Mouse (Mus musculus): ENCODE measurements around the gene 9930104L06Rik. TPM values are rescaled to one million over a fixed set of nuclear protein-coding genes. Genes with fewer than 3 reads are reported as not detected.

The 9930104L06Rik gene
- 16.1 and 17.0 TPM in 2 replicates for polyA plus RNA-seq (2015; fragmentation: Nextera tagmentation; extraction: Ambion mirVana)

DNA sequence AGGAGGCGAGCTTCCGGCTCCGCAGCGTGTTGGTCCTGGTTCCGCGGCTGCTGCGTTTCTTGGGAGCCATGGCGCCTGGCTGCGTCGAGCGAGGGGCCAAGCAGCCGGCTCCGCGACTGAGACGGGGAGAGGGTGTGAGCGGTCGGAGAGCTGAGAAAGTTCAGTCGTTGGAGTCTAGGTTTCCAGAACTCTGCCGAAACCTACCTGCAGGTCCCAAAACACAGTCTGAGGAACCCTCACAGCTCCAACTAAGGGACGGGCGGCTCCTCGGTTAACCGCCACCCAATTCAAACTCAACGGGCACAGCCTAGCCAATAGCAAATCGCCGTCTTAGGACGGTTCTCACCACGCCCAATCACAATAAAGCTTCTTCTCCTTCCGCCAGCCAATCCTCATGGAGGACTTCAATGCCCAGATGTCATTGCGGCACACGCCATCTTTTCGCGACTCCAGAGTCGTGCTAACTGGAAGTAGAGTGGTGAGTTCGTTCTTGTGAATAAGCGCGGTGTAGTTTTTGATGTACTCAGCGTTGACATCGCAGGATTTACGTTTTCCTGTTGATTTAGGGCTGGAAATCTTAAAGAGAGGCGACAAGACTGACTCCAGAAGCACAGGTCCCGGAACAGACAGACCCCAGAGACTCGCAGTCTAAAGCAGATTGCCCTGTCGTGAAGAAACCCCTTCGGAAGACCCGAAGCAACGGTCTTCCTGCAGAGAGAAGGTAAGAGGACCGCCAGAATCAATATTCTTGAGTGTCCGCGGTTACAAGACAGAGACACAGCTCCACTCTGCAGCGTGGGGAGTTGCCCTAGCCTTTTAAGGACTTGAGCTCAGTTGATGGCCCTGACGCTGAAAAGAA, at the start of gene 9930104L06Rik:
9930104L06Rik (plus strand) TSS at position 436 of the 859 bp plus-strand sequence.
- Histone ChIP-seq H3K36me3 (ENCODE audit: control insufficient read depth, insufficient read depth, low read length) (peaks cover 9% of the 10 kb centered on the region; the same call in 1 of the 2 replicates), H3K4me3 (ENCODE audit: low read depth, low read length) (peak within 1 kb of the TSS; percentile 65), H3K9ac (ENCODE audit: low read depth, low read length) (peak within 1 kb of the TSS; percentile 71), H3K27ac (ENCODE audit: low read length) (no peak within 1 kb of the TSS), H3K27me3 (ENCODE audit: control insufficient read depth, insufficient read depth, low read depth, low read length) (no peaks in the 10 kb centered on the region), H3K9me3 (replicated peaks; ENCODE audit: control insufficient read depth, low read length, poor library complexity, severe bottlenecking) (no peaks in the 10 kb centered on the region), H3K4me1 (ENCODE audit: control insufficient read depth, insufficient read depth, low read length) (peaks cover 18% of the 10 kb centered on the region), H3K4me2 (ENCODE audit: low read length) (peak within 1 kb of the TSS; percentile 91)
- ATAC-seq, result peak; percentile 99
- WGBS, result under 1% methylated on average over 52 of the region's 52 CpGs

- H3K27me3 ChIP-seq (ENCODE audit: control insufficient read depth, insufficient read depth, low read depth, low read length), result peaks cover 3% of the 10 kb centered on the region; the same call in 1 of the 2 replicates
- H3K9ac ChIP-seq (ENCODE audit: low read depth, low read length), result no peak overlapping the region
- peaks cover 4% of the 10 kb centered on the region for H3K4me1 ChIP-seq (ENCODE audit: control insufficient read depth, insufficient read depth, low read length)
- H3K9me3 ChIP-seq (replicated peaks; ENCODE audit: control insufficient read depth, low read length, poor library complexity, severe bottlenecking), result no peaks in the 10 kb centered on the region
- no peak overlapping the region for H3K27ac ChIP-seq (ENCODE audit: low read length)
- no peak for ATAC-seq
- H3K4me3 ChIP-seq (ENCODE audit: low read depth, low read length), result no peak overlapping the region
- H3K4me2 ChIP-seq (ENCODE audit: low read length), result no peak overlapping the region
- H3K36me3 ChIP-seq (ENCODE audit: control insufficient read depth, insufficient read depth, low read length), result no peaks in the 10 kb centered on the region
- WGBS, result 66% methylated on average over 7 of the region's 7 CpGs
Observed at GRCm38 (mm10) chr4:124888702-124889101, 48.1 kb upstream of the 9930104L06Rik start.

DNA sequence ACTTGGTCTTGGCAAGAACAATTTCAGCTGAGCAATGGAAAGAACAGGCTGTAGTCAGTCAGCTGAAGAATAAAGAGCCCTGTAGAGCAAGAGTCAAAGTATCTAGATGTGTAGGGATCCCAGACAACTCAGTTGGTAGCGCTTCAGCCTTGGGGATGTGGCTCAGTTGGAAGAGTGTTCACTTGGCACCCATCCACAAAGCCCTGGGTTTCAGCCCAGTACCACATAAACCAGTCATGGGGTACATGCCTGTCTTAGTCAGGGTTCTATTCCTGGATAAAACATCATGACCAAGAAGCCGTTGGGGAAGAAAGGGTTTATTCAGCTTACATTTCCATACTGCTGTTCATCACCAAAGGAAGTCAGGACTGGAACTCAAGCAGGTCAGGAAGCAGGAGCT, 46.9 kb upstream of the 9930104L06Rik start:
- Histone ChIP-seq H3K4me3 (ENCODE audit: low read depth, low read length) (no peak overlapping the region), H3K4me1 (ENCODE audit: control insufficient read depth, insufficient read depth, low read length) (peaks cover 11% of the 10 kb centered on the region), H3K9me3 (replicated peaks; ENCODE audit: control insufficient read depth, low read length, poor library complexity, severe bottlenecking) (no peaks in the 10 kb centered on the region), H3K9ac (ENCODE audit: low read depth, low read length) (no peak overlapping the region), H3K27me3 (ENCODE audit: control insufficient read depth, insufficient read depth, low read depth, low read length) (peaks cover 3% of the 10 kb centered on the region; the same call in 1 of the 2 replicates), H3K27ac (ENCODE audit: low read length) (no peak overlapping the region), H3K4me2 (ENCODE audit: low read length) (no peak overlapping the region), H3K36me3 (ENCODE audit: control insufficient read depth, insufficient read depth, low read length) (no peaks in the 10 kb centered on the region)
- WGBS, result 77% methylated on average over 2 of the region's 2 CpGs
- no peak for ATAC-seq

- 79% methylated on average over 5 of the region's 5 CpGs for WGBS
Observed at GRCm38 (mm10) chr4:124890831-124891230, 46.0 kb upstream of the 9930104L06Rik start.

DNA sequence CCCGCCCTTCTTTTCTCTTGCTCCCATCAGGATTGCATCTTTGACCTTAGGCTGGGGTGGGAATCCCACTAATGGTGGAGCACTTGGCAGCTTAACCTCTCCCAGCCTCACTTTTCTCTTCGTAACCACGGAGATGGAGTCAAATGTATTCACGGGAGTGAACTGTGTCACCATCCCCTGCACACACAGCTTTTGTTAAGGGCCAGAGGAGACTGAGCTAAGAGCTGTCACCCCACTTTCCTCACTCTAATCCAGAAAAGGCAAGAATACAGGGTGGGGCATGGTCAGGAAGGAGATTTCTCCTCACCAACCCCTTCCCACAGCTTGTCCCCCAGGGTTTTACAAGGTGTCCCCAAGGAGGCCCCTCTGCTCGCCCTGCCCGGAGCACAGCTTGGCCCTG, 43.1 kb upstream of the 9930104L06Rik start:
- 25% methylated on average over 6 of the region's 6 CpGs for WGBS
- Histone ChIP-seq H3K36me3 (ENCODE audit: control insufficient read depth, insufficient read depth, low read length) (no peaks in the 10 kb centered on the region), H3K27ac (ENCODE audit: low read length) (no peak overlapping the region), H3K9me3 (replicated peaks; ENCODE audit: control insufficient read depth, low read length, poor library complexity, severe bottlenecking) (no peaks in the 10 kb centered on the region), H3K27me3 (ENCODE audit: control insufficient read depth, insufficient read depth, low read depth, low read length) (peaks cover 5% of the 10 kb centered on the region; the same call in 1 of the 2 replicates), H3K9ac (ENCODE audit: low read depth, low read length) (peak overlapping the region; percentile 79), H3K4me1 (ENCODE audit: control insufficient read depth, insufficient read depth, low read length) (peaks cover 15% of the 10 kb centered on the region), H3K4me2 (ENCODE audit: low read length) (peak overlapping the region; percentile 76), H3K4me3 (ENCODE audit: low read depth, low read length) (peak overlapping the region; percentile 56)
- ATAC-seq, result no peak; the same call in 1 of the 2 replicates

More at GRCm38 (mm10) chr4:124890831-124891230, 46.0 kb upstream of the 9930104L06Rik start:
- Histone ChIP-seq H3K9me3 (replicated peaks; ENCODE audit: control insufficient read depth, low read length, poor library complexity, severe bottlenecking) (no peaks in the 10 kb centered on the region), H3K36me3 (ENCODE audit: control insufficient read depth, insufficient read depth, low read length) (no peaks in the 10 kb centered on the region), H3K4me3 (ENCODE audit: low read depth, low read length) (no peak overlapping the region), H3K27me3 (ENCODE audit: control insufficient read depth, insufficient read depth, low read depth, low read length) (peaks cover 5% of the 10 kb centered on the region; the same call in 1 of the 2 replicates), H3K4me2 (ENCODE audit: low read length) (no peak overlapping the region), H3K27ac (ENCODE audit: low read length) (no peak overlapping the region), H3K9ac (ENCODE audit: low read depth, low read length) (no peak overlapping the region), H3K4me1 (ENCODE audit: control insufficient read depth, insufficient read depth, low read length) (peaks cover 15% of the 10 kb centered on the region)
- no peak for ATAC-seq

- peak; percentile 74 for ATAC-seq
- Histone ChIP-seq H3K4me1 (ENCODE audit: control insufficient read depth, insufficient read depth, low read length) (peaks cover 21% of the 10 kb centered on the region), H3K4me3 (ENCODE audit: low read depth, low read length) (peak overlapping the region; percentile 56), H3K9ac (ENCODE audit: low read depth, low read length) (peak overlapping the region; percentile 79), H3K36me3 (ENCODE audit: control insufficient read depth, insufficient read depth, low read length) (no peaks in the 10 kb centered on the region), H3K9me3 (replicated peaks; ENCODE audit: control insufficient read depth, low read length, poor library complexity, severe bottlenecking) (no peaks in the 10 kb centered on the region), H3K4me2 (ENCODE audit: low read length) (peak overlapping the region; percentile 76), H3K27ac (ENCODE audit: low read length) (peak overlapping the region; percentile 51; the same call in 1 of the 2 replicates), H3K27me3 (ENCODE audit: control insufficient read depth, insufficient read depth, low read depth, low read length) (peaks cover 5% of the 10 kb centered on the region; the same call in 1 of the 2 replicates)
- 1% methylated on average over 82 of the region's 83 CpGs for WGBS
Observed at GRCm38 (mm10) chr4:124894508-124895428, 42.1 kb upstream of the 9930104L06Rik start.

- ATAC-seq, result no peak
- no peak overlapping the region for H3K9ac ChIP-seq (ENCODE audit: low read depth, low read length)
Observed at GRCm38 (mm10) chr4:124898428-124898827, 38.4 kb upstream of the 9930104L06Rik start.

DNA sequence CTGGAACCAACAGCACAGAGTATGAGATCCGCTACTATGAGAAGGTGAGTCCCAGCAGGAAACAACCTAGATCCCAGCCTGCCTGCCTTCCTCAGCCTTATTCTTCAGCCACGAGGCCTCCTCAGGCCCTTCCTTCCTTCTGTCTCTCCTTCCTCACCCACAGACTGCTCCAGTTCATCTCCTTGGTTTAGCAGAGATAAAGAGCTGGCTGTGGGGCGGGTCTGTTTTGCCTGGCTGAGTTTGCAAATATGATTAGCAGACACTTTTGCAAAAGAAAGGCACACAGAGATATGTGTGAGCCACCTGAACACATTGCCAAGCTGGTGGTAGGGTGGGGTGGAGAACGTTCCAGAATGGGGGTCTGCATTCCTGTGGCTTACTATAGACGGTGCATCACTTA, 36.9 kb upstream of the 9930104L06Rik start:
- 60% methylated on average over 5 of the region's 5 CpGs for WGBS
- no peak overlapping the region for H3K4me2 ChIP-seq (ENCODE audit: low read length)

More at GRCm38 (mm10) chr4:124898428-124898827, 38.4 kb upstream of the 9930104L06Rik start:
- no peak overlapping the region for H3K4me3 ChIP-seq (ENCODE audit: low read depth, low read length)
- WGBS, result 14% methylated on average over 10 of the region's 10 CpGs
- no peaks in the 10 kb centered on the region for H3K9me3 ChIP-seq (replicated peaks; ENCODE audit: control insufficient read depth, low read length, poor library complexity, severe bottlenecking)
- peaks cover 27% of the 10 kb centered on the region for H3K4me1 ChIP-seq (ENCODE audit: control insufficient read depth, insufficient read depth, low read length)
- H3K27ac ChIP-seq (ENCODE audit: low read length), result no peak overlapping the region
- no peak overlapping the region for H3K4me2 ChIP-seq (ENCODE audit: low read length)
- no peaks in the 10 kb centered on the region for H3K36me3 ChIP-seq (ENCODE audit: control insufficient read depth, insufficient read depth, low read length)
- peaks cover 5% of the 10 kb centered on the region; the same call in 1 of the 2 replicates for H3K27me3 ChIP-seq (ENCODE audit: control insufficient read depth, insufficient read depth, low read depth, low read length)

More for the DNA sequence above, 36.9 kb upstream of the 9930104L06Rik start:
- Histone ChIP-seq H3K27ac (ENCODE audit: low read length) (no peak overlapping the region), H3K9ac (ENCODE audit: low read depth, low read length) (no peak overlapping the region), H3K27me3 (ENCODE audit: control insufficient read depth, insufficient read depth, low read depth, low read length) (peaks cover 5% of the 10 kb centered on the region; the same call in 1 of the 2 replicates), H3K4me3 (ENCODE audit: low read depth, low read length) (no peak overlapping the region), H3K36me3 (ENCODE audit: control insufficient read depth, insufficient read depth, low read length) (no peaks in the 10 kb centered on the region), H3K4me1 (ENCODE audit: control insufficient read depth, insufficient read depth, low read length) (peaks cover 16% of the 10 kb centered on the region), H3K9me3 (replicated peaks; ENCODE audit: control insufficient read depth, low read length, poor library complexity, severe bottlenecking) (no peaks in the 10 kb centered on the region)
- ATAC-seq, result no peak
